Mouse (Mus musculus) MN1 (cell line): ENCODE data around the gene Thg1l.
A peak's percentile ranks its signal among the peaks of the same experiment; 100 is the strongest.

Experiments
- DNase-seq: peaks from one replicate; pipeline ENCODE4 v3.0.0-alpha.2; 2016; ENCODE audit warnings: low spot score

The Thg1l gene

GRCm38 (mm10) chr11:45955127-45955627 lies at the start of gene Thg1l:
Thg1l (minus strand) TSS chr11:45955494.
- DNase-seq, result peak; percentile 96

DNA sequence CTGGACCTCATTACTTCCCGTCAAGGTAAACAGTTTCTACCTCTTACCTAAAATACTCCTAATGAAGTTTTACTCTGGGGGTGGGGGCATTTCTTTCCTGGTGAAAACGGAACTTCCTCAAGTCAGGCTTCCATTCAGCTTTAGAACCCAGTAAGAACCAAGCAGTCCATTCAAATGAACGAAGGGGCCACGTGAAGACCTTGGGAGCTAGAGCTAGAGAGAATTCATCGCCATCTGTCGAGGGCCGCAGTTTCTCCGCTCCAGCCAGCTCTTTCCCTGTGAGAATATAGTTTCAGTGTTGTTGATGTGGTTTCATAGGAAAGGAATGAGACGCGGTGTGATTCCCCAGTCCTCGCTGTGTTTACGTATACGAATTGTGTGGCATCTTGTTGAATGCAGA lies 36.8 kb upstream of the Thg1l start:
- no peak for DNase-seq

DNA sequence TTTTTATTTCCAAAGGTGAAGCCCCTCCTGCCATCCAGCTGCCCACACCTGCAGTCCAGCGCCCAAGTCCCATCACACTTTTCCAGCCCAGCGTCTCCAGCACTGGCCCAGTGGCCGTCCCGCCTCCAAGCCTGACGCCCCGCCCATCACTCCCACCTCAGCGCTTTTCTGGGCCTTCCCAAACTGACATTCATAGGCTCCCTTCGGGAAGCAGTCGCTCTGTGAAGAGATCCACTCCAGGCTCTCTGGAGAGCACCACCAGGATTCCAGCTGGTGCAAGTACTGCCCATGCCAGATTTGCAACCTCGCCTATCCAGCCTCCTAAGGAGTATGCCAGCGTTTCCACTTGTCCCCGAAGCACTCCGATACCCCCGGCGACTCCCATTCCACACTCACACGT lies 36.3 kb upstream of the Thg1l start:
- no peak for DNase-seq

- no peak for DNase-seq
These were observed 25.6 kb upstream of the Thg1l start for GRCm38 (mm10) chr11:45980893-45981253.

GRCm38 (mm10) chr11:45979946-45980892 lies 24.9 kb upstream of the Thg1l start, which contains the start of gene Sox30:
Sox30 (plus strand) TSS chr11:45980310.
- DNase-seq, result no peak

- no peak for DNase-seq
These were observed 20.8 kb upstream of the Thg1l start for GRCm38 (mm10) chr11:45976061-45976460.

GRCm38 (mm10) chr11:45974466-45974865 lies 19.2 kb upstream of the Thg1l start:
- no peak for DNase-seq

GRCm38 (mm10) chr11:45973635-45974034 lies 18.3 kb upstream of the Thg1l start:
- DNase-seq, result no peak

DNA sequence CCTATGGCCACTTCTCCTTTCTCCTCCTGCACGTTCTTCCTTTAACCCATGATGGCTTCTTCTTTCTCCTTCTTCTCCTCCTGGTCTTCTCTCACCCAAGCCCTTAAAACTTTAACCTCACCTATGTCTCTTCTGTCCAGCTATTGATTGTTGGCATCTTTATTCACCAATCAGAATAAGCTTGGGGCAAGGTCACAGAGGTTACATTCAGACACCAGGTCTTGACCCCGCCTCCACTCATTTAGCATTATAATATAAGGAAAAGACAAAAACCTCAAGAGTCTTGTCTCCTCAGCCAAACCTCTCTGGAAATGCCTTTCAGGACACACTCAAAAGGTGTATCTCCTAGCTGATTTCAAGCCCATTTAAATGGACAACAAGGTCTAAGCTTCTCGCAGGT lies 13.2 kb upstream of the Thg1l start:
- DNase-seq, result no peak

DNA sequence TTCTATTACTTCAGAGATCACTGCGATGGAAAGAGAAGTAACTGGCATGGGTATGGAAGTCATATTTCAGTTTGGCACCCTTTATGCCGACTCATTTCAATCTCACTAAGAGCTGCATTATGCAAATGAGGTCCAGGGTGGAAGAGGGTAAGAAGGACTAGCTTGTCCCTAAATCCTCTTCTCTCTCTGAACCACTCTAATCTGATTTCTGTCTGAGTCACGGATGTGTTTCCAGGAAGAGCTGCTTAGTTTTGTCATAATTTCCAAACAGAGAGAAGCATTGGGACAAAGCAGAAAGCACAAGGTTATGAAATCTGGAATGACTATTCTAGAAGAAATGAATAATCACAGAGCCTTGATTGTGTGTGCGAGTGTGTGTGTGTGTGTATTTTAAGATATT lies 11.6 kb upstream of the Thg1l start:
- no peak for DNase-seq

- no peak for DNase-seq
These were observed 4.7 kb upstream of the Thg1l start for GRCm38 (mm10) chr11:45960003-45960402.

DNA sequence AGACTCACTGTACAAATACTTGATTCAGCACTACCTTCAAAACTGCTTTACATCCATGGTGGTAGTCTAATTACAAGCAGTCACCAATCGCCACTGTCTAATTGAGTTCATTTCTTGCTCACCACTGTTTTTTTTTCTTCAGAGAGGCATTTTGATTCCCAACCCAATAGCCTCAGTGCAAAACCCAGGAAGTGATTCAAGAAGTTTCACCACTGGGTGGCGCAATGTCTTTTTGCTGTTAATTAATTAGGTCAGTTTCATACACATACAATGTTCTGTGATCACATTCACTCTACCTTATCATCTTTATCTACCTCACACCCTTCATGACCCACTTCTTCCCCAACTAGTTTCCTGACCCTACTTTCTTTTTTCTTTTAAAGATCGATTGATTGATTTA lies 4.3 kb upstream of the Thg1l start:
- DNase-seq, result no peak

DNA sequence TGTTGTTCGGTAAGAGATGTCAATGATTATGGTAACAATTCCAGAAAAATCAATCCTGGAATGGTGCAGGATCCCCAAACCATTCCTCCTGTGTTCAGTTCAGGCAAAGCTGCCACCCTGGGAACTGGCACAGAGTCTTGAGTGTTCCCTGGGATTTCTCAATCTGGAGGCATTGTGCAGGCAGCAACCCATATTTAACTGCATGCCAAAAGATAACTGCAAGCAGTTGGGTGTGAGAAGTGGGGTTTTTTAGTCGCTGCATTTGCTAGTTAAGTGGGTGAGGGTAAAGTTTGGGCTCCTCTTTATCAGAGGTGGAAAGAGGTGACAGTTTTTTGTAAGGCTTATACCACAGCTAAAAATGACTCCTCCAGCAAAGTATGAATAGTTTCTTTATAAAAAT lies 7.8 kb downstream of the Thg1l start:
- DNase-seq, result no peak

GRCm38 (mm10) chr11:45946796-45947195 lies 8.5 kb downstream of the Thg1l start:
- DNase-seq, result no peak

GRCm38 (mm10) chr11:45944643-45945156 lies 10.6 kb downstream of the Thg1l start, which contains the start of gene Lsm11:
Lsm11 (minus strand) TSS chr11:45944935.
- peak; percentile 97 for DNase-seq

- peak; percentile 51 for DNase-seq
These were observed 11.2 kb downstream of the Thg1l start for GRCm38 (mm10) chr11:45943891-45944642.

- DNase-seq, result no peak
These were observed 12.1 kb downstream of the Thg1l start for GRCm38 (mm10) chr11:45943108-45943705.

DNA sequence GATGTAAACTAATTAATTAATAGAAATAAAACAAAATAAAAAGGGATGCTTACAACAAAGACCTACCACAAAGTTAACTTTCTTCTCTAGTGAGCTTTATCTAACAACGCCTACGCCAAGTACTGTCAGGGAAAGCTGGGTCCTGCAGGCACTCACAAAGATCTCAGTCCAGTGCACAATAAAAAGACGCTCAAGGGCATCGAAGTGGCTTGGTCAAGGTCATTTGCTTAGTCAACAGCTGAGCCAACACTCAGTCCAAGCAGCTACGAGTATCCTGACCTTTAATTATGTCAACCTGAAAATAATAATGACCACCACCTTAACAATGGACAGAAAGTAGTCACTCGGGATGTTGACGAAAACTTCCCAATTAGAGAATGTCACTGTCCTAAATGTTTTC lies 13.0 kb downstream of the Thg1l start:
- DNase-seq, result no peak

DNA sequence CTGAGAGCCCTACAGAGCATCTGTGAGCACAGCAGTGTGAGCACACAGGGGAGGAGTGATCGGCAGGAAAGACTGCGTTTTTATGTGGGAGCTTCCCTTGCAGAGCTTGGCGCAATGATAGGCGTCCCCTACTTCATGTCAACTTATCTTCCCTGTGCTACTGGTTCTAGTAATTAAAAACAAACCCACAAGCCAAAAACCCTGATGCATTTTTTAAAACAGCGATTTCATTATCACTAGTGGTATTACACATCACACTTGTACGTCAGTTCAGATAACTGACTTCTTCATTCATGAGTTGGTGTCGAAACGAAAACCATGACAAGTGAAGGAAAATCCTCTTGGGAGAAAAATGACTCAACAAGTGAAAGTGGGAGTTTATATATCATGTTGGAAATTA lies 16.4 kb downstream of the Thg1l start:
- DNase-seq, result peak; percentile 80

- no peak for DNase-seq
These were observed 17.8 kb downstream of the Thg1l start for GRCm38 (mm10) chr11:45937478-45937877.

GRCm38 (mm10) chr11:45932771-45933170 lies 22.5 kb downstream of the Thg1l start:
- no peak for DNase-seq

DNA sequence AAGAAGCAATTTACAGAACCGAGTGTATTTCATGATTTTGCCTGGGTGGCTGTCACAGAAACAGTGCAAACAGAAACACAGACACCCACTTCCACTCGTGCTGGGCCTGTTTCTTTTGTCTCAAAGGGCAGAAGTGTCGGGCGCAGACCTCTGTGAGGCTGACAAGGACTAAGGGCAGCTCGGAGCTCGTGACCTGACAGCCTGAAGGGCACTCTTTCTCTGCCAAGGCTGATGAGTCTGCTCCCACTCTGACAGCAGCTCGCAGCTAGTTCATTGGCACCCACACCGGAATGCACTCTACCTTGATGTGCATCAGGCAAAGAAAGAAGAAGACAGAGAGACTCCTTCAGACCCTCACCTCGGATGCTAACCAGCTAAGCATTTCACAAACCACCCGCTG lies 25.8 kb downstream of the Thg1l start:
- no peak for DNase-seq
